Mouse (Mus musculus): ENCODE measurements around the gene Hprt. TPM values are rescaled to one million over a fixed set of nuclear protein-coding genes. Genes with fewer than 3 reads are reported as not detected.
A peak's percentile ranks its signal among the peaks of the same experiment; 100 is the strongest.
"Not testable (repeated sequence)": the region's sequence is repeated elsewhere in the genome, so short reads cannot be mapped to it uniquely, and the experiment has no call there.

Hprt gene
- polyA plus RNA-seq, 1 experiment from 2014 or later = 237 TPM

DNA sequence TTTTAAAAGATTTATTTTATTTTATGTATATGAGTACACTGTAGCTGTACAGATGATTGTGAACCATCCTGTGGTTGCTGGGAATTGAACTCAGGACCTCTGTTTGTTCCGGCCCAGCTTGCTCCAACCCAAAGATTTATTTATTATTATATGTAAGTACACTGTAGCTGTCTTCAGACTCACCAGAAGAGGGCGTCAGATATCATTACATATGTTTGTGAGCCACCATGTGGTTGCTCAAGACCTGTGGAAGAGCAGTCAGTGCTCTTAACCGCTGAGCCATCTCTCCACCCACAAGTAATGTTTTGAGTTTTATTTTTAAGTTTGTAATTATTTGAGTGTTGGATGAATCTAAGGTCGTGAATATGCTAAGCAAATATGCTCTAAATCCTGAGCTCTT is 16.9 kb downstream of the Hprt start:
- H3K4me2 ChIP-seq; H3K27ac ChIP-seq; ATAC-seq (ENCODE audit: insufficient read depth, low FRiP score, low read depth); H3K9me3 ChIP-seq; H3K36me3 ChIP-seq; H3K9ac ChIP-seq; H3K4me3 ChIP-seq (replicated peaks); H3K27me3 ChIP-seq (replicated peaks); H3K4me1 ChIP-seq: not testable (repeated sequence)
- 61% methylated on average over 4 of the region's 4 CpGs for WGBS

GRCm38 (mm10) chrX:53006062-53006461 is 18.1 kb downstream of the Hprt start:
- no peaks in the 10 kb centered on the region for H3K4me1 ChIP-seq
- WGBS = 47% methylated on average over 3 of the region's 3 CpGs
- H3K27ac ChIP-seq = no peak overlapping the region
- no peaks in the 10 kb centered on the region for H3K36me3 ChIP-seq
- ATAC-seq (ENCODE audit: insufficient read depth, low FRiP score, low read depth) = no peak
- no peak overlapping the region for H3K4me2 ChIP-seq
- H3K9ac ChIP-seq = no peak overlapping the region
- no peaks in the 10 kb centered on the region for H3K27me3 ChIP-seq (replicated peaks)
- H3K9me3 ChIP-seq = no peaks in the 10 kb centered on the region
- no peak overlapping the region for H3K4me3 ChIP-seq (replicated peaks)

GRCm38 (mm10) chrX:53015549-53015948 is 27.6 kb downstream of the Hprt start:
- Histone ChIP-seq H3K4me2 (no peak overlapping the region), H3K9ac (no peak overlapping the region)

DNA sequence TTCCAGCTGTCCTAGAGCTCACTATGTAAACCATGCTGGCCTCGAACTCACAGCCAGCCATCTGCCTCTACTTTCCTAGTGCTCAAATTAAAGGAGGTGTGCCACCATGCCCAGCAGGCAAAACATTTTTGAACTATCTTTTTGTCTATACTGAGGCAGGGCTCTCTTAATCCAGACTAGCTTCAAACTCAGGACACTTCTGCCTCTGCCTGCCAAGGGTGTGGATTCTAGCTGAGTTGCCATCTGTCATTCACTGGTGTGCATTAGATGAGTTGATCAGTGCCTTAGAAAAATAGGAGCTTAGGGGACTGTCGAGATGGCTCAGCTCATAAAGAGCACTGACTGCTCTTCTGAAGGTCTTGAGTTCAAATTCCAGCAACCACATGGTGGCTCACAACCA is 35.1 kb downstream of the Hprt start:
- H3K4me1 ChIP-seq = no peaks in the 10 kb centered on the region
- no peaks in the 10 kb centered on the region for H3K9me3 ChIP-seq
- H3K27ac ChIP-seq = no peak overlapping the region
- WGBS = 78% methylated on average over 2 of the region's 2 CpGs
- H3K9ac ChIP-seq = no peak overlapping the region
- H3K4me2 ChIP-seq = no peak overlapping the region
- H3K36me3 ChIP-seq = no peaks in the 10 kb centered on the region
- no peak overlapping the region for H3K4me3 ChIP-seq (replicated peaks)
- no peak for ATAC-seq (ENCODE audit: insufficient read depth, low FRiP score, low read depth)
- H3K27me3 ChIP-seq (replicated peaks) = no peaks in the 10 kb centered on the region

More at GRCm38 (mm10) chrX:53015549-53015948, 27.6 kb downstream of the Hprt start:
- no peaks in the 10 kb centered on the region for H3K27me3 ChIP-seq (replicated peaks)
- ATAC-seq (ENCODE audit: insufficient read depth, low FRiP score, low read depth) = no peak
- H3K27ac ChIP-seq = no peak overlapping the region
- H3K4me1 ChIP-seq = no peaks in the 10 kb centered on the region
- no peak overlapping the region for H3K4me3 ChIP-seq (replicated peaks)
- no peaks in the 10 kb centered on the region for H3K9me3 ChIP-seq
- H3K36me3 ChIP-seq = peaks cover 4% of the 10 kb centered on the region; the same call in 1 of the 2 replicates

GRCm38 (mm10) chrX:53024268-53024667 is 36.3 kb downstream of the Hprt start:
- H3K27ac ChIP-seq; ATAC-seq (ENCODE audit: insufficient read depth, low FRiP score, low read depth); H3K9me3 ChIP-seq; H3K4me3 ChIP-seq (replicated peaks); H3K27me3 ChIP-seq (replicated peaks); H3K4me2 ChIP-seq; H3K36me3 ChIP-seq; H3K9ac ChIP-seq; H3K4me1 ChIP-seq: not testable (repeated sequence)
- WGBS = 17% methylated on average over 3 of the region's 3 CpGs

DNA sequence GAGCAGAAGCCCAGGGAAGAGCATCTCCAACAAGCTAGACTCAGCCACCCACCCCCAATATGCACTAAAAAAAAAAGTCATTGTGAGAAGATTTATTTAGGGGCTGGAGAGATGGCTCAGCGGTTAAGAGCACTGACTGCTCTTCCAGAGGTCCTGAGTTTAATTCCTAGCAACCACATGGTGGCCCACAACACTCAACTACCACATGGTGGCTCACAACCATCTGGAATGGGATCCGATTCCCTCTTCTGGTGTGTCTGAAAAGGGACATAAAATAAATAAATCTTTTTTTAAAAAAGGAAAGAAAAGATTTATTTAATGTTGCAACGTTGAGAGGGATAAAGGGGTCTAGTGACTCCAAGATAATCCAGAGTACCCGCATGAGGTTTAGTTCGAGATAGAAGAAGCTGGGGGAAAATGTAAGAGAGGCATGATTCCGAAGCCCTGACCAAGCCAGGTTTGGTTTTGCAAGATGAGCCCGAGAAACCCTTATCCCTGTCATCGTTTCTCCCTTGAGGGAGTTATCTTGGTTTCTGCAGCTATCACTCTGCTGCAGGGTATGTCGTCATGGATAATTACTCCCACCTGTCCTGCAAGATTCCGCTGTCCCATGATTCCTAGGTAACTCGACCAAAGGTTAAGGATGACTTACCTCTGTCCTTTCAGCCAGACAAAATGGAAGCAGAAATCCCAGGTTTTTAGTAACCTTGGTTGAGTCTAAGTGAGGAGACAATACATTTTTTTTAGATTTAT is 37.7 kb downstream of the Hprt start:
- Histone ChIP-seq H3K4me2 (no peak overlapping the region), H3K4me1 (no peaks in the 10 kb centered on the region), H3K4me3 (replicated peaks) (no peak overlapping the region), H3K27ac (no peak overlapping the region), H3K9me3 (no peaks in the 10 kb centered on the region), H3K36me3 (no peaks in the 10 kb centered on the region), H3K9ac (no peak overlapping the region), H3K27me3 (replicated peaks) (no peaks in the 10 kb centered on the region)
- no peak for ATAC-seq (ENCODE audit: insufficient read depth, low FRiP score, low read depth)
- 61% methylated on average over 11 of the region's 11 CpGs for WGBS

DNA sequence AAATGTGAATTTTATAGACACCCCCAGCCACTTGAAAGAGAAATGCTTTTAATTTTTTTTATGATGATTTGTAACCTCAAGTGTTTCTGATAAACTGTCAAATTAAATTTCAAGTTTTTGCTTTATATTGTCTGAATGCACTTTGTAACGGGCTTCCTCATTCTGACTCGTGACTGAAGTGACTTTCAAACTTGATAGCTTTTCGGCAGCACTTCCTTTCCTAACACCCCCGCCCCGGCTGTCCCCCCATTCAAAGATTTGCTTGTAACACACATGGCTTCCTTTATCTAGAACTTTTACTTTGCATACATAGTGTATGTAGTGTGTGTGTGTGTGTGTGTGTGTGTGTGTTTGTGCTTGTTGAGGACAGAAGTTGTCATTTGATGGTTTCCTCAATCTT is 41.6 kb downstream of the Hprt start:
- Histone ChIP-seq H3K4me1 (no peaks in the 10 kb centered on the region), H3K27ac (no peak overlapping the region), H3K27me3 (replicated peaks) (no peaks in the 10 kb centered on the region), H3K4me3 (replicated peaks) (no peak overlapping the region), H3K4me2 (no peak overlapping the region), H3K9ac (no peak overlapping the region), H3K9me3 (no peaks in the 10 kb centered on the region), H3K36me3 (no peaks in the 10 kb centered on the region)
- no peak for ATAC-seq (ENCODE audit: insufficient read depth, low FRiP score, low read depth)
- 72% methylated on average over 5 of the region's 5 CpGs for WGBS

DNA sequence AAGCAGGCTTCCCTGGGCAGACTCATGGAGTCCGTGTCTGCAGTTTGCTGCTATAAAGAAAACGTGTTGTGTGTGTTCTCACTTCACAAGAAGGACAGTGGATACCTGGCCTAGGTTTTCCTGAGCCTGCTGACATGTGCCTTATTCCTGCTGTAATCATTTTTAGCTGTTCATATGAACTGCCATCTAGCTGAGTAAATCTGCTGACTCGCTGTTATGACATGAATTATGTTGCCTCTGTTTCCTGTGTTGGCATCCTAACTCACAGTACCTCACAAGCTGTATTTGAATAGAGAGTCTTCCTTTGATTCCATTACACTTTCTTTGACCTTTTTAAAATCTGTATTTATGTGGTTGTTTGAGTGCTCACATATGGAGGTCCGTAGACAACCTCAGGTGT is 50.3 kb downstream of the Hprt start:
- H3K4me1 ChIP-seq = no peaks in the 10 kb centered on the region
- 72% methylated on average over 4 of the region's 4 CpGs for whole genome bisulfite sequencing
- no peaks in the 10 kb centered on the region for H3K36me3 ChIP-seq
- H3K9me3 ChIP-seq = no peaks in the 10 kb centered on the region
- no peak overlapping the region for H3K27ac ChIP-seq
- no peaks in the 10 kb centered on the region for H3K27me3 ChIP-seq (replicated peaks)
- ATAC-seq (ENCODE audit: insufficient read depth, low FRiP score, low read depth) = no peak
- H3K4me2 ChIP-seq = no peak overlapping the region
- no peak overlapping the region for H3K4me3 ChIP-seq (replicated peaks)
- H3K9ac ChIP-seq = no peak overlapping the region

- H3K9me3 ChIP-seq = no peaks in the 10 kb centered on the region
- no peaks in the 10 kb centered on the region for H3K4me1 ChIP-seq
- H3K27ac ChIP-seq = no peak overlapping the region
- H3K36me3 ChIP-seq = no peaks in the 10 kb centered on the region
- 38% methylated on average over 5 of the region's 5 CpGs for WGBS
- H3K4me2 ChIP-seq = no peak overlapping the region
- H3K9ac ChIP-seq = no peak overlapping the region
- no peak overlapping the region for H3K4me3 ChIP-seq (replicated peaks)
- no peaks in the 10 kb centered on the region for H3K27me3 ChIP-seq (replicated peaks)
- no peak for ATAC-seq (ENCODE audit: insufficient read depth, low FRiP score, low read depth)
Measured at GRCm38 (mm10) chrX:53039651-53040050, 51.7 kb downstream of the Hprt start.

DNA sequence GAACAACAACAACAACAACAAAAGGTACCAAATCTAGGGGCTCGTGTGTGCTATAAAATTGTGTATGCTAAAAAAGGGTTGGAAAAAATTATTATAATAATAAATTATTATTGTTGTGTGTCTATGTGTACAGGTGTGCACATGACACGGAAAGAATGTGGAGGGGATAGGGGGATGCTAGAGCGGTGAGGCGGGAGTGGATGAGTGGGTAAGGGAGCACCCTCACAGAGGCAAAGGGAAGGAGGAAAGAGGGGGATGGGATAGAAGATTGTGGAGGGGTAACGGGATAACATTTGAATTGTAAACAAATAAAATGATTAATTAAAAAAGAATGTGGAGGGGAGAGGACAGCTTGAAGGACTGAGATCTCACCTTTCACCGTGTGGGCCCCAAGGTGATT is 52.2 kb downstream of the Hprt start:
- H3K4me1 ChIP-seq = no peaks in the 10 kb centered on the region
- H3K4me3 ChIP-seq (replicated peaks) = no peak overlapping the region
- H3K9ac ChIP-seq = no peak overlapping the region
- no peak overlapping the region for H3K4me2 ChIP-seq
- no peaks in the 10 kb centered on the region for H3K9me3 ChIP-seq
- no peak for ATAC-seq (ENCODE audit: insufficient read depth, low FRiP score, low read depth)
- no peak overlapping the region for H3K27ac ChIP-seq
- no peaks in the 10 kb centered on the region for H3K36me3 ChIP-seq
- H3K27me3 ChIP-seq (replicated peaks) = no peaks in the 10 kb centered on the region
- WGBS = 66% methylated on average over 6 of the region's 6 CpGs

DNA sequence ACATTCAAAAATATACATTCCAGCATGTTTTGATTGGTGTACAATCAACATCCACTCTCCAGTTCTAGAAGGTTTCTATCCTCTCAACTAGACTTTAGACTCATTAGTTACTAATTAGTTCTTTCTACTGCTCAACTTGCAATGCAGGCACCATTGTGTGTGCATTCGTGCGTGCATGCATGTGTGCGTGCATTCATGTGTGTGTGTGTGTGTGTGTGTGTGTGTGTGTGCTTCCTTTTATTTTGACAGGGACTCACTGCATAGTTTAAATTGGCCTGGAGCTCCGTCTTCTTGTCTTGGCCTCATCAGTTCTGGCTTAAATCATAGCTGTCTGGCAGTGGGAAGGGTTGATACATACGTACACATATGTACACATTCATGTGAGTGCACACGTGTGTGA is 53.1 kb downstream of the Hprt start:
- Histone ChIP-seq H3K4me2 (no peak overlapping the region), H3K27me3 (replicated peaks) (no peaks in the 10 kb centered on the region), H3K9ac (no peak overlapping the region), H3K9me3 (no peaks in the 10 kb centered on the region), H3K36me3 (no peaks in the 10 kb centered on the region), H3K4me3 (replicated peaks) (no peak overlapping the region), H3K27ac (no peak overlapping the region), H3K4me1 (0 out of 2 replicates have a peak, but pooled peaks cover 2% of the 10 kb centered on the region)
- WGBS = 80% methylated on average over 6 of the region's 6 CpGs
- no peak for ATAC-seq (ENCODE audit: insufficient read depth, low FRiP score, low read depth)

DNA sequence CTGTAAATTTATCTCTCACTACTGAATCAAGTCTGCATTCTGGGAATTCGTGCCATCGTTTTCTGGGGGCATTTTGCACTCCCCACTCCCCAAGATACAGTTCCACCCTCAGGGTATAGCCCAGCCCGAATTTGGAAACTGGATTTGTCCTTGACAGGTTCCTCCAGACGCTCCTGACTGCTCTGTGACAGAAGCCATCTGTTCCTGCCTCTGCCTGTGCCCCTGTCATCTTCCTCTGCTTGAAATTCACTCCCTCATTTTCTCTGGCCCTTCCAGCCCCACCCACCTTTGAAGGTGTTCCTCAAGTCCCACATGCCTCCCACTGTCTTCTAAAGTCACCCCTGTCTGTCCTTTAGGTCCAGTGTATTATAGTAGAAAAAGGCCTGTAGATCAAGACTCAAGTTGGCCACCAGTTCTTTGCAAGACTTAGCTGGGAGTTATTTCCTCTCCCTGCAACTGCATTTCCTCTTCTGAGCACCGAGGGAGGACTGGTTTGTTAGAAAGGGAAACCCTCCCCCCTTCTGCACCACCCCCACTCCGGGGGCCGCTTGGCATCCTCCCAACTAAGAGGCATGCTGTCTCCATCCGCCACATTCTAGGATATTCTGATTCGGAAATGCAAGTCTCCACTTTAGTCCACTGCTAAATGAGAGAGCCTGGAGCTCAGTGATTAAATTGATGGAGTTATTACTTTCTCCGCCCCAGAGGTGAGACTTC is 57.4 kb downstream of the Hprt start:
- Histone ChIP-seq H3K36me3 (no peaks in the 10 kb centered on the region), H3K4me1 (0 out of 2 replicates have a peak, but pooled peaks cover 2% of the 10 kb centered on the region), H3K9ac (no peak overlapping the region), H3K4me3 (replicated peaks) (no peak overlapping the region), H3K27me3 (replicated peaks) (no peaks in the 10 kb centered on the region), H3K27ac (peak overlapping the region; percentile 69), H3K4me2 (no peak overlapping the region), H3K9me3 (no peaks in the 10 kb centered on the region)
- WGBS = 34% methylated on average over 10 of the region's 10 CpGs
- no peak for ATAC-seq (ENCODE audit: insufficient read depth, low FRiP score, low read depth)
